12 mouse cellular contexts compared by ENCODE assay signal in the genomic region with DNA sequence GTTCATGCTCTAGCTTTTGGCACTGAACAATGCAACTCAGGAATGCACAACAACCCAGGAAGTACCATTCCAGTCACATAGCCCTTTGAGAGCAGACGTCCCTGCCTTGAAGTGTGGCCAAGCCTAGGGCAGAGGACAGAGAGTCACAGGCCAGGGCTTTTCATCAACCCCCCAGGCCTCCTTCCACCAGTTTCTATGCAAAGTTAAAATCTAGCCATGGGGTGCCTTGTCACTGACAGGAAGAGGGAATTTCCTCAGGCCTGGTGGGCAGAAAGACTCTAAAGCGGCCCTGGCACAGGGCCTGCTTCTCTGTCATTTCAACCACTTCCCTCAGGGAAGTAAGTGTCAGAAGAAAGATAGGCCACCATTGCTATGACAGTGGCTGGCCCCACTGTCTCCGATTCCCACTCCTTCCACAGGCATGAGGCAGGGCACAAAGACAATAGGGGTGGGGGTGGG. TPM values are rescaled to one million over a fixed set of nuclear protein-coding genes. Genes with fewer than 3 reads are reported as not detected.
DNase-seq lines count a peak whose midpoint lies in the region; ATAC-seq and TF ChIP-seq lines count a peak whose summit lies in the region.
"Had no signal": no experiment of that assay in that cellular context is flagged by ENCODE, and none has a peak within 500 bp of the region (broad histone marks: within the 10 kb centered on the region; RNA-seq: fewer than 3 reads in every experiment).

No protein-coding gene starts in this region.

- DNase-seq in heart, embryonic 10.5 days (ENCODE audit: low spot score), result no peak
- no peak for DNase-seq in heart, postnatal 10 days
- DNase-seq in liver, postnatal 0 days, result no peak
- peak; percentile 46 to 79 for DNase-seq in kidney, postnatal 25 days
- no peak for DNase-seq in right cerebral cortex, postnatal 36 days (ENCODE audit: low spot score in 2 of 2)
- no peak for DNase-seq in ovary, postnatal 36 days (ENCODE audit: low spot score)
- DNase-seq: thymus, postnatal 4 days had no signal

- no peaks in the 10 kb centered on the region for H3K27me3 ChIP-seq in heart, embryonic 10.5 days (ENCODE audit: insufficient read depth, poor library complexity, severe bottlenecking)
- H3K27me3 ChIP-seq in liver, postnatal 0 days (ENCODE audit: insufficient read depth, low read length), result no peaks in the 10 kb centered on the region
- no peaks in the 10 kb centered on the region for H3K27me3 ChIP-seq in liver, embryonic 12.5 days (replicated peaks)
- H3K27me3 ChIP-seq in hindbrain, embryonic 16.5 days (replicated peaks; ENCODE audit: control insufficient read depth, insufficient read depth, low read length), result no peaks in the 10 kb centered on the region

- no peak overlapping the region for H3K9ac ChIP-seq in liver, postnatal 0 days (replicated peaks)
- H3K9ac ChIP-seq in liver, embryonic 12.5 days, result no peak overlapping the region
- no peak overlapping the region for H3K9ac ChIP-seq in hindbrain, embryonic 16.5 days (ENCODE audit: low read depth, low read length)

- H3K4me3 ChIP-seq in heart, embryonic 10.5 days, result no peak overlapping the region
- no peak overlapping the region for H3K4me3 ChIP-seq in liver, postnatal 0 days (ENCODE audit: low read depth, low read length)
- no peak overlapping the region for H3K4me3 ChIP-seq in liver, embryonic 12.5 days
- H3K4me3 ChIP-seq in hindbrain, embryonic 16.5 days (ENCODE audit: low read length), result no peak overlapping the region
- H3K4me3 ChIP-seq: midbrain, embryonic 10.5 days had no signal

- no peak overlapping the region for H3K4me2 ChIP-seq in liver, postnatal 0 days (ENCODE audit: low read depth, low read length)
- H3K4me2 ChIP-seq in liver, embryonic 12.5 days, result no peak overlapping the region
- no peak overlapping the region for H3K4me2 ChIP-seq in hindbrain, embryonic 16.5 days (ENCODE audit: low read length)

- 59% methylated on average over 3 of the region's 3 CpGs for WGBS in heart, embryonic 10.5 days
- 75% methylated on average over 3 of the region's 3 CpGs for WGBS in liver, postnatal 0 days (ENCODE audit: insufficient replicate concordance)
- 62% methylated on average over 3 of the region's 3 CpGs for WGBS in liver, embryonic 12.5 days (ENCODE audit: insufficient replicate concordance)
- 51% methylated on average over 3 of the region's 3 CpGs for WGBS in hindbrain, embryonic 16.5 days

- no peak for TF ChIP-seq EP300 in liver, postnatal 0 days (IDR thresholded peaks at IDR 0.05; ENCODE audit: low read depth)

- intact Hi-C loops in heart, postnatal 10 days (cut with DNase I), result no loop called here

- peaks cover 66% of the 10 kb centered on the region for H3K36me3 ChIP-seq in heart, embryonic 10.5 days
- H3K36me3 ChIP-seq in liver, postnatal 0 days (replicated peaks; ENCODE audit: insufficient read depth, low read length), result peaks cover 40% of the 10 kb centered on the region
- peaks cover 50% of the 10 kb centered on the region for H3K36me3 ChIP-seq in liver, embryonic 12.5 days
- peaks cover 27% of the 10 kb centered on the region for H3K36me3 ChIP-seq in hindbrain, embryonic 16.5 days (ENCODE audit: control insufficient read depth, insufficient read depth, low read length)

- H3K4me1 ChIP-seq in heart, embryonic 10.5 days, result peaks cover 20% of the 10 kb centered on the region; the same call in 1 of the 2 replicates
- no peaks in the 10 kb centered on the region for H3K4me1 ChIP-seq in liver, postnatal 0 days (ENCODE audit: insufficient read depth)
- peaks cover 23% of the 10 kb centered on the region; the same call in 1 of the 2 replicates for H3K4me1 ChIP-seq in liver, embryonic 12.5 days
- peaks cover 6% of the 10 kb centered on the region for H3K4me1 ChIP-seq in hindbrain, embryonic 16.5 days (ENCODE audit: control insufficient read depth, insufficient read depth, low read depth, low read length)

- no peaks in the 10 kb centered on the region for H3K9me3 ChIP-seq in heart, embryonic 10.5 days
- no peaks in the 10 kb centered on the region for H3K9me3 ChIP-seq in liver, postnatal 0 days (ENCODE audit: low read length)
- H3K9me3 ChIP-seq in liver, embryonic 12.5 days (replicated peaks), result no peaks in the 10 kb centered on the region
- H3K9me3 ChIP-seq in hindbrain, embryonic 16.5 days (ENCODE audit: control insufficient read depth, low read length), result no peaks in the 10 kb centered on the region
- H3K9me3 ChIP-seq: midbrain, embryonic 10.5 days had no signal

- no peak for TF ChIP-seq CTCF in liver, postnatal 0 days (IDR thresholded peaks at IDR 0.05; ENCODE audit: low read depth)

- H3K27ac ChIP-seq in heart, embryonic 10.5 days, result peak overlapping the region; percentile 4; the same call in 1 of the 2 replicates
- H3K27ac ChIP-seq in liver, postnatal 0 days (ENCODE audit: low read depth), result no peak overlapping the region
- no peak overlapping the region for H3K27ac ChIP-seq in liver, embryonic 12.5 days
- peak overlapping the region; percentile 29; the same call in 1 of the 2 replicates for H3K27ac ChIP-seq in hindbrain, embryonic 16.5 days (ENCODE audit: low read depth, low read length)
- H3K27ac ChIP-seq: midbrain, embryonic 10.5 days had no signal

- ATAC-seq in liver, postnatal 0 days, result peak; percentile 48
- no peak for ATAC-seq in liver, embryonic 12.5 days
- ATAC-seq in hindbrain, embryonic 16.5 days, result peak; percentile 83
- ATAC-seq: activated CD4-positive, CD25-positive, alpha-beta regulatory T cell, adult 4 months; inflammation-experienced regulatory T-cells, adult 6 months had no signal

RNA-seq across cellular contexts. Expression of a gene that starts 34.4 kb away (rescaled TPM):
- polyA plus RNA-seq in heart, embryonic 10.5 days (2016; fragmentation: Nextera tagmentation; extraction: Ambion mirVana), result 23.4 and 23.5 TPM in 2 replicates
- 10 to 100 TPM; 34.6 to 34.8 TPM for total RNA-seq in heart, postnatal 10 days (2021)
- polyA plus RNA-seq in liver, postnatal 0 days (2015; fragmentation: Nextera tagmentation; extraction: Ambion mirVana), result 11.6 and 11.8 TPM in 2 replicates
- polyA plus RNA-seq in liver, embryonic 12.5 days (2016; fragmentation: Nextera tagmentation; extraction: Ambion mirVana), result 22.6 and 24.1 TPM in 2 replicates
- polyA plus RNA-seq in hindbrain, embryonic 16.5 days (2015; fragmentation: Nextera tagmentation; extraction: Ambion mirVana), result 40.0 and 44.3 TPM in 2 replicates

Comparison
In these comparisons a context has a peak if more than half of its experiments do, and no peak if none do; other contexts are left out.
1. DNase-seq: peak in kidney, postnatal 25 days (2 of 2); none in heart, embryonic 10.5 days (single experiment), heart, postnatal 10 days (0 of 2), liver, postnatal 0 days (single experiment), right cerebral cortex, postnatal 36 days (0 of 2) and ovary, postnatal 36 days (single experiment).
2. H3K27ac ChIP-seq: peak in heart, embryonic 10.5 days (single experiment) and hindbrain, embryonic 16.5 days (single experiment); none in liver, postnatal 0 days (single experiment) and liver, embryonic 12.5 days (single experiment).